In genomic region chr3:121201012-121201747, GRCm38 (mm10) we compare ENCODE assay signal across 9 mouse cellular contexts. TPM values are rescaled to one million over a fixed set of nuclear protein-coding genes. Genes with fewer than 3 reads are reported as not detected.
DNase-seq lines count a peak whose midpoint lies in the region; ATAC-seq lines count a peak whose summit lies in the region.
"Had no signal": no experiment of that assay in that cellular context is flagged by ENCODE, and none has a peak within 500 bp of the region (broad histone marks: within the 10 kb centered on the region; RNA-seq: fewer than 3 reads in every experiment).

No protein-coding gene starts in this region.

- H3K9me3 ChIP-seq in midbrain, embryonic 14.5 days (ENCODE audit: control insufficient read depth, low read length): no peaks in the 10 kb centered on the region
- no peaks in the 10 kb centered on the region for H3K9me3 ChIP-seq in midbrain, embryonic 16.5 days (replicated peaks; ENCODE audit: control insufficient read depth, low read length, poor library complexity, severe bottlenecking)
- H3K9me3 ChIP-seq in liver, embryonic 13.5 days (replicated peaks): no peaks in the 10 kb centered on the region
- no peaks in the 10 kb centered on the region for H3K9me3 ChIP-seq in stomach, embryonic 15.5 days

- H3K4me3 ChIP-seq in midbrain, embryonic 14.5 days (replicated peaks; ENCODE audit: low read depth, low read length): no peak overlapping the region
- no peak overlapping the region for H3K4me3 ChIP-seq in midbrain, embryonic 16.5 days (ENCODE audit: low read depth, low read length)
- H3K4me3 ChIP-seq in liver, embryonic 13.5 days (replicated peaks): peak overlapping the region; percentile 40
- no peak overlapping the region for H3K4me3 ChIP-seq in stomach, embryonic 15.5 days (replicated peaks)

- no peaks in the 10 kb centered on the region for H3K4me1 ChIP-seq in midbrain, embryonic 14.5 days (ENCODE audit: control insufficient read depth, insufficient read depth, low read length)
- no peaks in the 10 kb centered on the region for H3K4me1 ChIP-seq in midbrain, embryonic 16.5 days (ENCODE audit: control insufficient read depth, insufficient read depth, low read length)
- H3K4me1 ChIP-seq in liver, embryonic 13.5 days (replicated peaks): peaks cover 51% of the 10 kb centered on the region
- no peaks in the 10 kb centered on the region for H3K4me1 ChIP-seq in stomach, embryonic 15.5 days

- H3K27me3 ChIP-seq in midbrain, embryonic 14.5 days (ENCODE audit: control insufficient read depth, insufficient read depth, low read length): no peaks in the 10 kb centered on the region
- no peaks in the 10 kb centered on the region for H3K27me3 ChIP-seq in midbrain, embryonic 16.5 days (ENCODE audit: control insufficient read depth, insufficient read depth, low read depth, low read length)
- no peaks in the 10 kb centered on the region for H3K27me3 ChIP-seq in liver, embryonic 13.5 days
- no peaks in the 10 kb centered on the region for H3K27me3 ChIP-seq in stomach, embryonic 15.5 days (replicated peaks)

- H3K9ac ChIP-seq in midbrain, embryonic 14.5 days (replicated peaks; ENCODE audit: low read length): no peak overlapping the region
- no peak overlapping the region for H3K9ac ChIP-seq in midbrain, embryonic 16.5 days (ENCODE audit: low read depth, low read length)
- peak overlapping the region; percentile 65 for H3K9ac ChIP-seq in liver, embryonic 13.5 days
- no peak overlapping the region for H3K9ac ChIP-seq in stomach, embryonic 15.5 days

- WGBS in midbrain, embryonic 14.5 days: 60% methylated on average over 11 of the region's 11 CpGs
- WGBS in midbrain, embryonic 16.5 days: 56% methylated on average over 11 of the region's 11 CpGs
- WGBS in liver, embryonic 13.5 days (ENCODE audit: insufficient replicate concordance): 12% methylated on average over 11 of the region's 11 CpGs
- 47% methylated on average over 11 of the region's 11 CpGs for WGBS in stomach, embryonic 15.5 days

- no peaks in the 10 kb centered on the region for H3K36me3 ChIP-seq in midbrain, embryonic 14.5 days (ENCODE audit: control insufficient read depth, insufficient read depth, low read length)
- no peaks in the 10 kb centered on the region for H3K36me3 ChIP-seq in midbrain, embryonic 16.5 days (ENCODE audit: control insufficient read depth, insufficient read depth, low read length)
- peaks cover 3% of the 10 kb centered on the region for H3K36me3 ChIP-seq in liver, embryonic 13.5 days
- H3K36me3 ChIP-seq in stomach, embryonic 15.5 days: no peaks in the 10 kb centered on the region

- H3K4me2 ChIP-seq in midbrain, embryonic 14.5 days (ENCODE audit: low read length): no peak overlapping the region
- H3K4me2 ChIP-seq in midbrain, embryonic 16.5 days (ENCODE audit: low read length): no peak overlapping the region
- H3K4me2 ChIP-seq in liver, embryonic 13.5 days: peak overlapping the region; percentile 72
- H3K4me2 ChIP-seq in stomach, embryonic 15.5 days: no peak overlapping the region

- H3K27ac ChIP-seq in midbrain, embryonic 14.5 days (replicated peaks; ENCODE audit: low read depth, low read length): no peak overlapping the region
- H3K27ac ChIP-seq in midbrain, embryonic 16.5 days (ENCODE audit: low read length): no peak overlapping the region
- H3K27ac ChIP-seq in liver, embryonic 13.5 days: peak overlapping the region; percentile 96
- H3K27ac ChIP-seq in stomach, embryonic 15.5 days: no peak overlapping the region

- ATAC-seq in midbrain, embryonic 14.5 days (ENCODE audit: low FRiP score, low TSS enrichment): 0 out of 2 replicates have a peak, but pooled peaks have one; percentile 40
- ATAC-seq in midbrain, embryonic 16.5 days: no peak
- peak; percentile 100 for ATAC-seq in liver, embryonic 13.5 days (ENCODE audit: low read depth)
- ATAC-seq in stomach, embryonic 15.5 days (ENCODE audit: insufficient read depth, low FRiP score, low read depth): peak; percentile 99

- DNase-seq in embryo, embryonic 11 days: peak; percentile 18
- no peak for DNase-seq in embryo, embryonic 10 days (ENCODE audit: low spot score)
- no peak for DNase-seq in midbrain, embryonic 14.5 days
- peak; percentile 90 for DNase-seq in liver, embryonic 13.5 days
- DNase-seq in layer of hippocampus, postnatal 10 days (ENCODE audit: low spot score in 2 of 2): no peak
- no peak for DNase-seq in urinary bladder, postnatal 25 days (ENCODE audit: low spot score)
- DNase-seq: cerebellum, postnatal 36 days had no signal

RNA-seq across cellular contexts. Expression of gene Rwdd3, which starts 29.7 kb away (rescaled TPM):
- 5.1 and 6.1 TPM in 2 replicates for polyA plus RNA-seq in midbrain, embryonic 14.5 days (2014; fragmentation: Nextera tagmentation; extraction: Ambion mirVana)
- 5.1 and 7.7 TPM in 2 replicates for polyA plus RNA-seq in midbrain, embryonic 16.5 days (2015; fragmentation: Nextera tagmentation; extraction: Ambion mirVana)
- 1.9 and 2.1 TPM in 2 replicates for polyA plus RNA-seq in liver, embryonic 13.5 days (2015; fragmentation: Nextera tagmentation; extraction: Ambion mirVana)
- 5.1 and 7.2 TPM in 2 replicates for polyA plus RNA-seq in stomach, embryonic 15.5 days (2015; fragmentation: Nextera tagmentation; extraction: Ambion mirVana)
- total RNA-seq in layer of hippocampus, postnatal 10 days (2021): 10 to 100 TPM; 35.0 to 36.4 TPM

Comparison
In these comparisons a context has a peak if more than half of its experiments do, and no peak if none do; other contexts are left out.
1. DNase-seq: peak in embryo, embryonic 11 days (single experiment) and liver, embryonic 13.5 days (single experiment); none in embryo, embryonic 10 days (single experiment), midbrain, embryonic 14.5 days (single experiment), layer of hippocampus, postnatal 10 days (0 of 2) and urinary bladder, postnatal 25 days (single experiment).